Mouse (Mus musculus) lung, embryonic 16.5 days (tissue): ENCODE results near the gene Zkscan17. TPM values are rescaled to one million over a fixed set of nuclear protein-coding genes. Genes with fewer than 3 reads are reported as not detected.
A peak's percentile ranks its signal among the peaks of the same experiment; 100 is the strongest.

ENCODE experiments used
- ATAC-seq: fragments of 200-750 bp; cut with Nextera tagmentation; 2 replicates; pipeline ENCODE4 v1.8.0; 2017; ENCODE audit warnings: low read depth, mild to moderate bottlenecking, moderate library complexity
- H3K27ac ChIP-seq: fragments of 300-500 bp; sonication (generic); 2 replicates; pipeline ENCODE4 v1.5.1; 2014; ENCODE audit warnings: mild to moderate bottlenecking, control low read depth, low read length
- H3K27me3 ChIP-seq: fragments of 300-500 bp; sonication (generic); 2 replicates; pipeline ENCODE4 v1.6.1; 2014; ENCODE audit warnings: low read depth, low read length, mixed read lengths; ENCODE audit not compliant: control insufficient read depth, insufficient read depth
- H3K36me3 ChIP-seq: fragments of 300-500 bp; sonication (generic); 2 replicates; pipeline ENCODE4 v1.6.1; 2014; ENCODE audit warnings: low read length; ENCODE audit not compliant: control insufficient read depth, insufficient read depth
- H3K4me1 ChIP-seq: fragments of 300-500 bp; sonication (generic); replicated peaks from 2 replicates; pipeline ENCODE4 v1.6.1; 2014; ENCODE audit warnings: low read length, mixed read lengths; ENCODE audit not compliant: control insufficient read depth, insufficient read depth
- H3K4me2 ChIP-seq: fragments of 300-500 bp; sonication (generic); 2 replicates; pipeline ENCODE4 v1.6.1; 2014; ENCODE audit warnings: low read depth, low read length, control low read depth
- H3K4me3 ChIP-seq: fragments of 300-500 bp; sonication (generic); 2 replicates; pipeline ENCODE4 v1.5.1; 2014; ENCODE audit warnings: mild to moderate bottlenecking, low read length, control low read depth
- H3K9ac ChIP-seq: fragments of 300-500 bp; sonication (generic); 2 replicates; pipeline ENCODE4 v1.6.1; 2014; ENCODE audit warnings: low read length, control low read depth
- H3K9me3 ChIP-seq: fragments of 300-500 bp; sonication (generic); 2 replicates; pipeline ENCODE4 v1.6.1; 2016; ENCODE audit warnings: low read length; ENCODE audit not compliant: control insufficient read depth
- WGBS: fragments of 180-500 bp; shearing (Covaris S2); extraction: QIAGEN DNeasy Blood & Tissue Kit; methylation state at CpG from one replicate; pipeline ENCODE4 v1.1.7; 2014; 5-methylcytosine and 5-hydroxymethylcytosine counted together
- polyA plus RNA-seq: library from polyadenylated mRNA; unstranded; fragments of >200 nt; fragmentation: Nextera tagmentation; extraction: Ambion mirVana; gene quantifications from 2 replicates; pipeline ENCODE4 v1.2.1, GENCODE M21; 2015

The Zkscan17 gene
- polyA plus RNA-seq, 1 experiment from 2014 or later, result 24.5 TPM

GRCm38 (mm10) chr11:59512733-59513132 is 13.8 kb downstream of the Zkscan17 start:
- Histone ChIP-seq H3K36me3 (peaks cover 4% of the 10 kb centered on the region), H3K9me3 (no peaks in the 10 kb centered on the region), H3K27me3 (no peaks in the 10 kb centered on the region), H3K4me2 (no peak overlapping the region), H3K27ac (no peak overlapping the region), H3K4me1 (no peaks in the 10 kb centered on the region), H3K9ac (no peak overlapping the region), H3K4me3 (no peak overlapping the region)
- 86% methylated on average over 10 of the region's 10 CpGs for WGBS
- ATAC-seq, result no peak

GRCm38 (mm10) chr11:59511558-59511957 is 15.0 kb downstream of the Zkscan17 start:
- Histone ChIP-seq H3K4me1 (peaks cover 10% of the 10 kb centered on the region), H3K27me3 (no peaks in the 10 kb centered on the region), H3K4me3 (no peak overlapping the region), H3K9ac (no peak overlapping the region), H3K4me2 (no peak overlapping the region), H3K27ac (no peak overlapping the region), H3K9me3 (no peaks in the 10 kb centered on the region), H3K36me3 (peaks cover 4% of the 10 kb centered on the region)
- 63% methylated on average over 1 of the region's 1 CpGs for WGBS
- no peak for ATAC-seq

- H3K27ac ChIP-seq, result peak overlapping the region; percentile 96
- H3K4me3 ChIP-seq, result peak overlapping the region; percentile 88
- peak overlapping the region; percentile 98 for H3K4me2 ChIP-seq
- no peaks in the 10 kb centered on the region for H3K9me3 ChIP-seq
- H3K27me3 ChIP-seq, result no peaks in the 10 kb centered on the region
- ATAC-seq, result peak; percentile 21
- peaks cover 17% of the 10 kb centered on the region for H3K4me1 ChIP-seq
- H3K9ac ChIP-seq, result peak overlapping the region; percentile 95
- H3K36me3 ChIP-seq, result peaks cover 23% of the 10 kb centered on the region
- WGBS, result under 1% methylated on average over 14 of the region's 14 CpGs
These were observed 19.9 kb downstream of the Zkscan17 start for GRCm38 (mm10) chr11:59506713-59507074.

- under 1% methylated on average over 46 of the region's 71 CpGs for WGBS
- ATAC-seq, result peak; percentile 97
- peaks cover 29% of the 10 kb centered on the region for H3K36me3 ChIP-seq
These were observed 20.5 kb downstream of the Zkscan17 start for GRCm38 (mm10) chr11:59505839-59506712.

GRCm38 (mm10) chr11:59505351-59505838 is 21.2 kb downstream of the Zkscan17 start:
- 0% methylated on average over 21 of the region's 21 CpGs for WGBS
- Histone ChIP-seq H3K4me2 (peak overlapping the region; percentile 98), H3K27ac (peak overlapping the region; percentile 94), H3K4me1 (peaks cover 17% of the 10 kb centered on the region), H3K27me3 (no peaks in the 10 kb centered on the region), H3K4me3 (peak overlapping the region; percentile 88), H3K36me3 (peaks cover 31% of the 10 kb centered on the region), H3K9ac (peak overlapping the region; percentile 95), H3K9me3 (no peaks in the 10 kb centered on the region)
- ATAC-seq, result peak; percentile 56

More at GRCm38 (mm10) chr11:59505839-59506712, 20.5 kb downstream of the Zkscan17 start:
- H3K9me3 ChIP-seq, result no peaks in the 10 kb centered on the region
- peak overlapping the region; percentile 98 for H3K4me2 ChIP-seq
- peak overlapping the region; percentile 88 for H3K4me3 ChIP-seq
- peaks cover 17% of the 10 kb centered on the region for H3K4me1 ChIP-seq
- peak overlapping the region; percentile 95 for H3K9ac ChIP-seq
- H3K27me3 ChIP-seq, result no peaks in the 10 kb centered on the region
- H3K27ac ChIP-seq, result peak overlapping the region; percentile 96

GRCm38 (mm10) chr11:59501978-59502700 is 24.4 kb downstream of the Zkscan17 start:
- Histone ChIP-seq H3K27me3 (no peaks in the 10 kb centered on the region), H3K9me3 (no peaks in the 10 kb centered on the region), H3K9ac (no peak overlapping the region), H3K4me1 (peaks cover 12% of the 10 kb centered on the region), H3K36me3 (peaks cover 58% of the 10 kb centered on the region), H3K4me3 (no peak overlapping the region), H3K27ac (no peak overlapping the region), H3K4me2 (no peak overlapping the region)
- ATAC-seq, result no peak
- WGBS, result 92% methylated on average over 5 of the region's 5 CpGs

GRCm38 (mm10) chr11:59497747-59498146 is 28.8 kb downstream of the Zkscan17 start:
- no peaks in the 10 kb centered on the region for H3K9me3 ChIP-seq
- ATAC-seq, result no peak
- no peak overlapping the region for H3K9ac ChIP-seq
- H3K27ac ChIP-seq, result no peak overlapping the region
- H3K4me1 ChIP-seq, result no peaks in the 10 kb centered on the region
- H3K27me3 ChIP-seq, result no peaks in the 10 kb centered on the region
- H3K4me3 ChIP-seq, result no peak overlapping the region
- WGBS, result 89% methylated on average over 7 of the region's 7 CpGs
- no peak overlapping the region for H3K4me2 ChIP-seq
- H3K36me3 ChIP-seq, result peaks cover 69% of the 10 kb centered on the region

GRCm38 (mm10) chr11:59496672-59497310 is 29.8 kb downstream of the Zkscan17 start:
- Histone ChIP-seq H3K27me3 (no peaks in the 10 kb centered on the region), H3K4me2 (no peak overlapping the region), H3K4me1 (no peaks in the 10 kb centered on the region), H3K4me3 (no peak overlapping the region), H3K9me3 (no peaks in the 10 kb centered on the region), H3K27ac (no peak overlapping the region), H3K9ac (no peak overlapping the region), H3K36me3 (peaks cover 66% of the 10 kb centered on the region)
- 69% methylated on average over 6 of the region's 6 CpGs for WGBS
- no peak for ATAC-seq

- Histone ChIP-seq H3K4me3 (no peak overlapping the region), H3K9me3 (no peaks in the 10 kb centered on the region), H3K9ac (no peak overlapping the region), H3K36me3 (peaks cover 36% of the 10 kb centered on the region), H3K4me1 (no peaks in the 10 kb centered on the region), H3K27me3 (no peaks in the 10 kb centered on the region), H3K4me2 (no peak overlapping the region), H3K27ac (no peak overlapping the region)
- ATAC-seq, result no peak
- WGBS, result 75% methylated on average over 8 of the region's 8 CpGs
These were observed 40.3 kb downstream of the Zkscan17 start for GRCm38 (mm10) chr11:59486222-59486621.
